Mouse (Mus musculus) kidney, postnatal 4 days (tissue): ENCODE measurements at regions not wholly inside any gene's neighbourhood (a gene's known extent, or its start where the extent isn't known, plus 50 kb on each side); places are given as distances from the start of the nearest gene placed in this dataset.

Source experiments
- DNase-seq, 2 experiments: peaks; one replicate each; pipeline ENCODE4 v3.0.0; 2021; ENCODE audit warnings: mixed read lengths in 2 of 2

- DNase-seq, result no peak
Observed at GRCm38 (mm10) chr14:87348825-87349224, 67.6 kb upstream of the Tdrd3 start.

- no peak for DNase-seq
Observed at GRCm38 (mm10) chr14:87365793-87366192, 50.6 kb upstream of the Tdrd3 start.
